Mouse (Mus musculus): Measurements from ENCODE around the gene Plpp1.

Gene Plpp1

DNA sequence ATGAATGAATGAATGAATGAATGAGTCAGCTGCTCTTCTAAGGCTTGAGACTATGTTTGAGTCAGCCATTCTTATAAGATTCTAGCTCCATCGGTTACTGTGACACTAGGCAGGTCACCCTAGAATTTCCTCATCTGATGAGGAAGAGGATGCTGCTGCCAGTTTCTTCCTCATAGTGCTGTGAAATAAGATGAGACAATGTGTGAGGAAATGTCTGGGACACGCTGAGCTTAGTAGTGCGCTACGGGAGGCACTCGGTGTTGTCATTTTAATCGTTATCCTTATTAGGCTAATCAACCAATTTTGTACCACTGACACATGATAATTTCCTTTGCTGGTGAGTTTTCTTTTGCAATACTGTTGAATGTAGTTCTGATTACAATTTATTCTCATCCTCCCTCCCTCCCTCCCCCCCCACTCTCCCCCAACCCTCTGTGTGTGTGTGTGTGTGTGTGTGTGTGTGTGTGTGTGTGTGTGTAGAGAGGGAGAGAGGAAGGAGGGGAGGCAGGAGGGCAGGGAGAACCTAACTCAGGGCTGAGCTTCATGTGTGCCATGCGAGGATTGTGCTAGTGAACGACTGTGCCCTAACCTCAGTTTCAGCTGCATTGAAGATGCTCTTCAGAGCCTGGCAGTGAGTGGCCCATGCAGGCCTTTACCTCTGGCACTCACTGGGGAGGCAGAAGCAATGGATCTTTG, 11.3 kb downstream of the Plpp1 start:
- no peak for DNase-seq (ENCODE audit: low spot score in 2 of 2)

GRCm38 (mm10) chr13:112815996-112816395, 15.4 kb downstream of the Plpp1 start:
- DNase-seq (ENCODE audit: low spot score in 2 of 2), result no peak

GRCm38 (mm10) chr13:112818125-112818524, 17.5 kb downstream of the Plpp1 start:
- DNase-seq (ENCODE audit: low spot score in 2 of 2), result no peak

- DNase-seq (ENCODE audit: low spot score in 2 of 2), result no peak
Measured at GRCm38 (mm10) chr13:112822413-112822812, 21.8 kb downstream of the Plpp1 start.

- DNase-seq (ENCODE audit: low spot score in 2 of 2), result no peak
Measured at GRCm38 (mm10) chr13:112823236-112823910, 22.8 kb downstream of the Plpp1 start.

DNA sequence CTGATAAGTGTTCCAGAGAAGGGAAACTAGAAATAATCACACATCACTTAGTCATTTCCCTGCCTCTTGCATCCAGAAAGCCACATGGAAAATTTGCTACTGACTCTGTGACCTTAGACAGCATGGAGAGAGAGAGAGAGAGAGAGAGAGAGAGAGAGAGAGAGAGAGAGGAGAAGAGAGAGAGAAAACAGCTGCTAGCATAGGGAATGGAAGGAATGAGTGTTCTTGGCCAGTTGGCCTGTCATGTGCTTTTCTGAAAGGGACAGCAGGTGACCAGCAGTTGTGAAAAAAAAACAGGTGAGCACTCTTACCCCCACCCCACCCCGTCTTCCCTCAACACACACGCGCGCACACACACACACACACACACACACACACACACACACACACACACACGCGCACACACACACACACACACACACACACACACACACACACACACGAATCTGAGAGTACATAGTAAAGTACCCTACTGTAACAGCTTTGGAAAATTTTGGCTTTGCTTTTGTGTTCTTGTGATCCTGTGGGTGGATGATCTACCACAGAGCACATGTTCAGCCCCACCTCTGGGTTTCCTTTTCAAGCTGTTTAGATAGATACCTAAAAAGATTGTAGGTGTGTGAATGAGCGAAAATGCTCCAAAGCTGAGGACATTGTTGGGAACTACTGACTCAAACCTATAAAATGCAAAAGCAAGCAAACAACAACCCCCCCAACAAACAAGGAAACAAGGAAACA, 23.5 kb downstream of the Plpp1 start:
- DNase-seq (ENCODE audit: low spot score in 2 of 2), result no peak

DNA sequence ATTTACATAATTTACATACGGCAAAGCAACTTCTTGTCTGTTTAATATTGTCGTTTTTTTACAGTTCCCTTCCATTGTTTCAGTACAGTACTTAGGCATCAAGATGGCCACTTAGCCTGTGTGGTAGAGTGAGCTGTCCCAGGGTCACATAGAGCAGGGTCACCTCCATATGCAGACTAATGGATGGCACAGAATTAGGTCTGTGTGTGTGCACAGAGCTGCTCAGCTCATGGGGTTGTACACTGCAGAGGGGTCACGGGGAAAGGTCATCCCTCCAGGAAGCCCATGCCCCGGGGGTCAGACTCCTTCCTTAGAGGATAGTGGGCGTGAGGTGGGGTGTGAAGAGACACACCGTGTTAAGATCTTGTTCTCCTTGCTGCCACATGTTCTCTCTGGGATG, 24.9 kb downstream of the Plpp1 start:
- DNase-seq (ENCODE audit: low spot score in 2 of 2), result no peak

GRCm38 (mm10) chr13:112829619-112830018, 29.0 kb downstream of the Plpp1 start:
- no peak for DNase-seq (ENCODE audit: low spot score in 2 of 2)

DNA sequence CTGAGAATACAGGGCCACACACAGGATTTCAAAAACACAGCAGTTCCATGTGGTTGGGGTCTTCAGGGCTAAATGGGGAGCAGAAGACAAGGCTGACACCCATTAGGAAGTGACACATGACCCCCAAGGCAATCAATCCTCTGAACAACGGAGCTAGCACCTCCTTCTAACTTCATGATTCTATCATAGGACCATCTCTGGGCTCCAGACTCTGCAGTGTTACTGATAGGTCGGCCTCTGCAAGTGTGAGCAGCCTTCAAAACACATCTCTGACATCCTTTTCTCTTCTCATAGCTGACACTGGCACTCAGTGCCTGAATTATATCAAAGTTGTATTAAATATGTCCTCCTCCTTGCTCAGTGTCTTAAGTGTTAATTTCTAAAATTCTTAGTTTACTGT, 32.0 kb downstream of the Plpp1 start:
- DNase-seq (ENCODE audit: low spot score in 2 of 2), result no peak

DNA sequence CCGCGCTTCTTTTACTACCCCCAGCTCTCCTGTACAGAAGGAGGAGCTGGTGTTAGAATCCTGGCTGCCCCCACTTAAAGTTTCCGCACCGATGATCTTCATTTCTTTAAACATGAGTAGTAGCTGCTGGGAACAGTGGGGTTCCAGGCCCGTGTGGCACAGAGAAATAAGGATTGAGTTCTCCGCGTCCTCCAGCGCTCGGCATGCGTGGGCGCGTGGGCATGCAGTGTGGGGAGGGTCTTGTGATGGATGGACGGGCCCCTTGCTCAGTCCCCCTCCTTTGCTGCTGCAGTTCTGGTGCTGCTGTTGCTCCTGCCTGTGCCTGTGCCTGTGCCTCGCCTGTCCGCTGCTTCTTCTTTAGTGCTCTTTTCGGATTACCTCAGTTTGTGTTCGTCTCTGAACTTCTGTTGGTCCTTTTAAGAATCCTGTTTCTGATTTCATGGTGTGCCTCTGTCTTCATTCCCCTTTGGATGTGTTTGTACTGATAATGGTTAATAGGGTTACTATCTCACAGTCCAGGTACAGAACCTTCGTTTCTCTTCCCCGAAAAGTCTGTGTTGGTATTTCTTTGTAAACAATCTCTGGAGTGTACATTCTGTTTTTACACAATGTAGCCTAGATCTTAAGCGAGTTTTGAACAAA, 32.8 kb downstream of the Plpp1 start:
- no peak for DNase-seq (ENCODE audit: low spot score in 2 of 2)

GRCm38 (mm10) chr13:112833895-112834263, 33.3 kb downstream of the Plpp1 start:
- no peak for DNase-seq (ENCODE audit: low spot score in 2 of 2)

- no peak for DNase-seq (ENCODE audit: low spot score in 2 of 2)
Measured at GRCm38 (mm10) chr13:112835113-112835512, 34.5 kb downstream of the Plpp1 start.

- no peak for DNase-seq (ENCODE audit: low spot score in 2 of 2)
Measured at GRCm38 (mm10) chr13:112836951-112837350, 36.4 kb downstream of the Plpp1 start.

- DNase-seq (ENCODE audit: low spot score in 2 of 2), result peak in 1 of 2 experiments; percentile 16
Measured at GRCm38 (mm10) chr13:112837621-112838155, 37.1 kb downstream of the Plpp1 start.

GRCm38 (mm10) chr13:112838562-112839232, 38.1 kb downstream of the Plpp1 start:
- DNase-seq (ENCODE audit: low spot score in 2 of 2), result peak in 1 of 2 experiments; percentile 26

- DNase-seq (ENCODE audit: low spot score in 2 of 2), result no peak
Measured at GRCm38 (mm10) chr13:112840241-112841087, 39.9 kb downstream of the Plpp1 start.

DNA sequence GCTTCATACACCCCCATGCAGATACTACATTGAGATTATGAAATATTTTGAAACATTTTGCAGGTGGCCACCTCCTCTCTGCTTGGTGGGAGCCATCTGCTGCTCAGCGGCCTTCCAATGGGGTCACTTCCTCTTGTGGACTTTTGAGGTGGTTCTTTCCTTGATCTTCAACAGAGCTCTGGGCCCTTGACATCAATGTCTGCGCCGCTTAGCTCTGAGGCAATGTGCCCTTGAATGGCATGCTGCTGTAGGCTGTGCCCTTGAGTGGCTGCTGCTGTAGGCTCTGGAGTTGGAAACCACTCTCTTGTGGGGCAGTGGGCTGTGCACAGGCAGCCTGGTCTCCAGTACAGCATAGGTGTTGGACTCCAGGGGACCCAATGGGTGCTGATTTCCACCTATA, 45.3 kb downstream of the Plpp1 start:
- no peak for DNase-seq (ENCODE audit: low spot score in 2 of 2)

- DNase-seq (ENCODE audit: low spot score in 2 of 2), result no peak
Measured at GRCm38 (mm10) chr13:112853710-112854316, 53.2 kb downstream of the Plpp1 start.

GRCm38 (mm10) chr13:112854402-112854801, 53.8 kb downstream of the Plpp1 start:
- no peak for DNase-seq (ENCODE audit: low spot score in 2 of 2)

DNA sequence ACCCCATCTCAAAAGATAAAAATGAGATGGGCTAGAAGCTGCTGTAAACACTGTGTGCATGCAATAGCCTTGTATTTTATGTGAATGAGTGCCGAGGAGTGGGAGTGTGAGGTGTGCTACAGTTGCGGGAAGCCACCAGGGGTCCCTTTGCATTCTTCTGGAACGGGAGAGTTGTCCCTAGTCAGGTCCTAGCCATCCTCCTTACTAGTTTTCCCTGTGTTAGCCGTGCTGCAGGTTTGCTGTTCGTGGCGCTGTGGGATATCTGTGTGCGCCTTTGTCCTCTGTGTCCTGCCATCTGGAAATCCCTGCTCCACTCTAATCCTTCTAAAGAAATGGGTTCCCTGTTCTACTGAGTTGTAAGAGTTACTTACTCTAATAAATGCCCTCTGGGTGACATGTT, 57.3 kb downstream of the Plpp1 start:
- DNase-seq (ENCODE audit: low spot score in 2 of 2), result no peak
